Mouse (Mus musculus): ENCODE data around the gene Cyp2d10.

GRCm38 (mm10) chr15:82437975-82438617, 31.1 kb upstream of the Cyp2d10 start:
- no peak for TF ChIP-seq TAL1 (IDR thresholded peaks at IDR 0.05; ENCODE audit: low read length)
- no peak for TF ChIP-seq GATA1 (IDR thresholded peaks at IDR 0.05; ENCODE audit: low read length)

Data from erythroblast, embryonic 14.5 days (primary cell).